Mouse (Mus musculus) brain, embryonic 14.5 days (tissue): Measurements from ENCODE around the gene Heatr6.

ENCODE experiments used
- CTCF ChIP-seq: fragments of 200-500 bp; IDR thresholded peaks from 2 replicates; pipeline ENCODE4 v1.5.1; 2012; ENCODE audit warnings: inconsistent platforms, mild to moderate bottlenecking, moderate library complexity, borderline replicate concordance; ENCODE audit not compliant: insufficient read depth, insufficient read length; ENCODE audit errors: extremely low read depth
- POLR2A ChIP-seq: fragments of 200-500 bp; IDR thresholded peaks from 2 replicates; pipeline ENCODE4 v1.6.1; 2012; ENCODE audit warnings: mild to moderate bottlenecking, inconsistent platforms, borderline replicate concordance; ENCODE audit not compliant: poor library complexity, insufficient read depth, insufficient read length, severe bottlenecking; ENCODE audit errors: extremely low read depth

DNA sequence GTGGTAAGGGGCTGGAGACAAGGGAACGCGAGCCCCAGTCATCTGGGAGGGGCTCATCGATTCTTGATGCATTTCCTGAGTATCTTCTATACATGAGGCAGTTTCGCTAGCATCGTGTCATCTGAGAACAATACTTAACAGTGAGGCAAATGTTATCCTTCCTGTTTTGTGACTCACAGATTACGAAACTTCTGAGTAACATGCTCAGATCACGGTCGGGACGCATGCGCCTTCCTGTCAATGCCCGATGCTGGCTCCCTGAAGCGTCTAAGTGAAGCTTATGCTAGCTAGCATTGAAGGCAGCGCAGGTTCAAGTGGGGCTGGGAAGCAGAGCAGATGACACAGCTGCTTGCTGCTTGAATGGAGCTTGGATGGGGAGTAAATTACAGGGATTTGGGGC lies 35.8 kb downstream of the Heatr6 start:
- TF ChIP-seq POLR2A (no peak), CTCF (no peak)
